Mouse (Mus musculus): ENCODE data around the gene Ppp1ca. TPM values are rescaled to one million over a fixed set of nuclear protein-coding genes. Genes with fewer than 3 reads are reported as not detected.

Gene Ppp1ca
- total RNA-seq, 2 experiments from 2014 or later, result 331 to 336 TPM

DNA sequence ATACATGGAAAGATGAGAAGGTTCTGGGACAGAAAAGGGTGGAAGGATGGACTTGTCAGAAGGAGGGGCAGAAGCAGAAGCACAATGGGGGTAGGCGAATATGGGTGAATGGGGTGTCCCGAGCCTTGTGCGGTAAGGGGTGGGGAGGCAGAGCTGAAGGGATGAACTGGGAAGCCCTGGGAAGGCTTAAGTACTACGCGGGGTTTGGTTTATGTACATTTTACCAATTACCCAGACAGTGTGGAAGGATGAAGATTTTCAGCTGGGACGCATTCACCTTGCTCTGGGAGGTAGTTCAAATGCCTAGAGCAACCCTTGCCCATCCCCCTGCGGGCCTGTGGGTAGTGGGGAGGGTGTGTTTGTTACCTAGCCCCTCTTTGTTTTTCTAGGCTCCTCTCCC is 10.3 kb downstream of the Ppp1ca start:
- no peak for DNase-seq (ENCODE audit: extremely low spot score in 1 of 2, low spot score in 2 of 2)
- intact Hi-C loops (cut with DNase I), result loop anchor here (5.0 kb wide), 1 partner anchor 75 kb away; the partner anchor contains the start of gene Aip

DNA sequence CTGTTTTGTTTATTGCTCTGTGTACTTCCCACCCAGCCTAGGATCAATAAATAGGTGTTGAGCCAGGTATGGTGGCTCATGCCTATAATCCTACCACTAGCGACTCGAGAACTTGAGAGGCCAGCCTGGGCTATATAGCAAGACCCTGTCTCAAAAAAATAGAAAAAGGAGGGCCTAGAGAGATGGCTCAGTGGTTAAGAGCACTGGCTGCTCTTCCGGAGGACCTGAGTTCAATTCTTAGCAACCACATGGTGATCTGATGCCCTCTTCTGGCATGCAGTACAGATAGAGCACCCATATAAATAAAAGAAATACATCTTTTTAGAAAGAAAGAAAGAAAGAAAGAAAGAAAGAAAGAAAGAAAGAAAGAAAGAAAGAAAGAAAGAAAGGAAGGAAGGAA is 11.3 kb downstream of the Ppp1ca start:
- intact Hi-C loops (cut with DNase I), result loop anchor here (5.0 kb wide), 1 partner anchor 76 kb away; the partner anchor contains the start of gene Aip
- DNase-seq (ENCODE audit: extremely low spot score in 1 of 2, low spot score in 2 of 2), result no peak

DNA sequence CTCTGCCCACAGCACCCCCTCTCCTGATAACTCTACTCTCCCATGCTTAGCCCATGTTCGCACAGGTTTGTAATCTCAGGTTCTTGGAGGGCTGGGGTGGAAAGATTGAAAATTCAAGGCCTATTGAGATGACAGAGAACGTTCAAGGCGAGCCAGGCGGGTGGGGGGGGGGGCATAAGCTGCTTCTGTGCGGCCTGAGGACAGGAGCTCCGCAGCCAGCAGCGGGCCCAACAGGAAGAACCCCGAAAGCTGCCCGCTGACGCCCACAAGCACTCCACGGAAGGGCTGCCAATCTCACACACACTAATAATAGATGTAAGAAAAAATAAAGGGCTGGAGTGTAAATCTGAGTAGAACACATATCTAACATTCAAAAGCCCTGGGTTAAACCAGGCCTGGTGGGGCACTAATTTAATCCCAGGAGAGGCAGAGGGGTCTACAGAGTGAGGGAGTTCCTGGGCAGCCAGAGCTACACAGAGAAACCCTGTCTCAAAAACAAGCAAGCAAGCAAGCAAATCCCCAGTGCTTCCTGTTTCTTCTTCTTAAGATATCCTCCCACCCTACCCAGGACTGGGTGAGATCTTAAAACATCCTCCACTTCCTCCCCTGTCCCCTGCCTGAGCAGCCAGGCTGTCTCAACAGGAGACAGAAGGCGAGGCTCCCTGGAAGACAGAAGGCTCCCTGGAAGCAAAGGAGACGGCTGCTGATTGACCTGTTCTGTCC is 11.9 kb downstream of the Ppp1ca start:
- no peak for DNase-seq (ENCODE audit: extremely low spot score in 1 of 2, low spot score in 2 of 2)
- intact Hi-C loops (cut with DNase I), result loop anchor here (5.0 kb wide), 1 partner anchor 76 kb away; the partner anchor contains the start of gene Aip

DNA sequence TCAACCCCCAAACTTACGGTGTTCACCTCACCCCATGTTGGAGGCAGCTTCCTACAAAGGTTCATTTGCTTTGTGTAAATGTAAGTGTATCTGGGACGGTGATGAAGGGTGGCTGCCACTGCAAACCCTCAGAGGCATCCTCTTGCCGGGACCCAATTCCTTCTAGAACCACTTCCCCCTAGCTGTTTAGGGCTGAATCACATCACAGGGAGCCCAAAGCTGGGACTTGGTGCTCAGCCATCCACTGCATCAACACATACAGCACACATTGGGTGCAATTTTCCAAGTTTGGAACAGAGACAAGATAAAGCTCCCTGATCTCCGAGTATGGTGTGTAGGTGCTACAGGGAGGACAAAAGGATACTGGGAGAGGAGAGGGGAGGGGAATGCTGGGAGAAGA is 13.0 kb downstream of the Ppp1ca start:
- DNase-seq (ENCODE audit: extremely low spot score in 1 of 2, low spot score in 2 of 2), result no peak
- intact Hi-C loops (cut with DNase I), result loop anchor here (5.0 kb wide), 1 partner anchor 78 kb away; the partner anchor contains the start of gene Aip

DNA sequence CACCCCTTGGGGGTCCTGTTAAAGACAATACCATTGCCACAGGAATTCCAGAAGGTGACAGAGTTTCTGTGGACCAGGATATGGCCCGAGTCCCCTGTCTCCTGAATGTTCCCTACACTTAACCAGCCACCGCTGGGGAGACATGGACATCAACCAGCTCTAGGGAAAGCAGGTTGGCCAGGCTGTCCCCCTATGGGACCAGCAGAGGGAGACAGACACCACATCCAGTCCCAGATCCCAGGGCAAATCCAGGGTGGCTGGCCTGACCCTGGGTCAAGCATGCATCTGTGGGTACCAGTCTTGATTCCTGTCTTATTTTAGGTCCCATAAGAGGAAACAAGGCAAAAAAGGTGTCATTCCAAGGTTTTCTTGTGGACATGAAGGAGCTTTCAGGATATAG is 15.1 kb downstream of the Ppp1ca start:
- DNase-seq (ENCODE audit: extremely low spot score in 1 of 2, low spot score in 2 of 2), result peak in 1 of 2 experiments; percentile 75
- intact Hi-C loops (cut with DNase I), result loop anchor here (2.0 kb wide), 1 partner anchor 22 kb away; no protein-coding TSS in a partner anchor

DNA sequence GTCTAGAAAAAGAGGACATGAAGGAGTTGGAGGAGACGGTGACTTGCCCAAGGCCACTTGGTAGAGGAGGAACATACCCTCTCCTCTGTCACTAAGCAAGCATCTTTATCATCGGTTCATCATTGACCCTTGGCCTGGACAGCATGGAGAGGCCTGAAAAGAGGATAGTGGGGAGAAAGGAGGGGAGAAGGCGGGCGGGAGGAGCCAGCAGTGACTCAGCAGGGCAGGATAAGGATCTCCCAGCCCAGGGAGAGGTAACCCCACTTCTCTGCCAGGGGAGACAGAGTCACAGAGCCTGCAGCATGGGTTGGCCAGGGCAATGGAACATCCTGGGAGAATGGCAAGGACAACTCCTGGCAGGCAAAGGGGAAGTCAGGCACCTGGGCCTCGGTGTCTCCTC is 16.7 kb downstream of the Ppp1ca start:
- no peak for DNase-seq (ENCODE audit: extremely low spot score in 1 of 2, low spot score in 2 of 2)
- intact Hi-C loops (cut with DNase I), result no loop called here

DNA sequence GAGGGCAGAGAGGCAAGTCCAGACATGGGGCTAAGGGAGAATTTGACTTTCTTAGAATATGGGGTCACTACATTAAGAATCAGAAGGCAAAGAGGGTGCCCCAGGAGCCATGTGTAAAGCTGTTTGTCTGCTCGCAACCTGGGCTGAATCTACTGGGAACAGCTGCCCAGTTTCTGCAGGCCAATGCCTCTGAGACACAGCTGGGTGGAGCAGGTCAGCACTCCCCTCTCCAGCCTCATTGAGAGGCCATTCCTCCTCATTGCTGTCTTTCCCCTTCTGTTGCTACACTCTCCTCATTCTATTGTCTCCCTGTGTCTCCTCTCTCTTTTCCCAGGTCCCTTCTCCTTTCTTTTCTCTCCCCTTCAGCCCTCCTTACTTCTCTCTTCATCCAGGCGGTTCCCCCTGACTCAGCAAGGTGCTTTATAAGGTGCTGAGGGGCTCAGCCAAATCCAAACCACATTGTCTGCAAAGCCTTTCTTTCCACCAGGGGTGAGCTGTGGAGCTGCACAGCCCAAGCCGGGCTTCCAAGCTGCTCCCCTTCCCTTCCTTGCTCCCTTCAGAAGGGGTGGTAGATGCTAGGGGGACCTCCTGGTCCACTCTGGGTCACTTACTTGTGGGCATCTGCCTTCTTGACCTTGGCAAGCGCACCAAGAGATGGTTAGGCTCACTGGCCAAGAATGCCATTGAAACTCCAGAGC is 20.2 kb downstream of the Ppp1ca start:
- intact Hi-C loops (cut with DNase I), result no loop called here

DNA sequence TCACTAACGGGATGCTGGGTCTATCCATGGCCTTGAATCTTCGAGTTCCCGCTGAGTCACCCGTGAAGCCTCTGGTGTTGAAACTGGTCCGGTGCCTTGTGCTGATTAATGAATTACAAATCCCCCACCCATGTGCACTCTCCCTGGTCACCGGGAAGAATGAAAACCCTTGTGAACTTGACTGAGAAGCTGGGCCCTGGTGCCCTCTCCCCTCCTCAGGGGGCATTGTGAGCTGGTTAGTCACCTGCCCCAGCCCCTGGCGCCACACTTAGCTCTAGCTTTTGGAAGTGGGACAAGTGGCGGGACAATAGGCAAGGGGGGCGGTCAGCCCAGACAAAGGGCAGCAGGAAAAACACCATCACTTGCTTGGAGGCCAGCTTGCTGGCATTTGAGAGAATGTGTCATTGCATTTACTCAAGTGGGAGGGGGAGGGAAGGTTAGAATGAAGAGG is 21.7 kb downstream of the Ppp1ca start:
- no peak for DNase-seq (ENCODE audit: extremely low spot score in 1 of 2, low spot score in 2 of 2)
- intact Hi-C loops (cut with DNase I), result no loop called here

More for the DNA sequence above, 20.2 kb downstream of the Ppp1ca start:
- no peak for DNase-seq (ENCODE audit: extremely low spot score in 1 of 2, low spot score in 2 of 2)

DNA sequence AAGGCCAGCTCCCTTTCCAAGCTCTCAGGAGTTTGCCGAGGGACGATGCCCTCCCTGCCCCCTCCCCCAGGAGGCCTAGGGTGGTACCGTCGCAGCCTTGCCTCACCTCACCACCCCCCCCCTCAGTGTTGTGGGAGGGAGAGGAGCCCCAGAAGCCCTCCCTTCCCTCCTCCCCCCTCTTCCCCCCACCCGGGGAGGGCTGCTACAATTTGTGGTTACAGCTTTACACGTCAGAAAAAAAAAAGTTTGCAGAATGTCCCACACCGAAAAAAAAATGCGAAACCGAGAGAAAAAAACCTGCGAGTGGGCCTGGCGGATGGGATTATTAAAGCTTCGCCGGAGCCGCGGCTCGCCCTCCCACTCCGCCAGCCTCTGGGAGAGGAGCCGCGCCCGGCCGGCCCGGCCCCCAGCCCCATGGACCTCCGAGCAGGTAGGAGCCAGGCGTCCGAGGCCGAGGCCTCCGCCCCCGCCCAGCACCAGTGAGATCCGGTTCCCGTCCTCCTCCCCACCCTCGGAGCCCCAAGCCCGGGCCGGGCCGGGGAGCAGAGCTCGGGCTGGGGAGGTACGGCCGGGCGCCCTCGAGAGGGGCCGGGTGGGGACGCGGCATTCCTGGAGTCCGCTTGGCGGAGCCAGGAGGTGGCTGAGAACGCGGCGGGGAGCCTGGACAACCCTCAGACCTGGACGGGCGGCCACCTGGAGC is 22.4 kb downstream of the Ppp1ca start, which contains the start of the genes Clcf1 and AC109138.7:
Clcf1 (plus strand) TSS at position 168 of the 700 bp plus-strand sequence.
AC109138.7 (plus strand) TSS at position 287 of the 700 bp plus-strand sequence.
- intact Hi-C loops (cut with DNase I), result no loop called here
- DNase-seq (ENCODE audit: extremely low spot score in 1 of 2, low spot score in 2 of 2), result peak in 1 of 2 experiments; percentile 61

DNA sequence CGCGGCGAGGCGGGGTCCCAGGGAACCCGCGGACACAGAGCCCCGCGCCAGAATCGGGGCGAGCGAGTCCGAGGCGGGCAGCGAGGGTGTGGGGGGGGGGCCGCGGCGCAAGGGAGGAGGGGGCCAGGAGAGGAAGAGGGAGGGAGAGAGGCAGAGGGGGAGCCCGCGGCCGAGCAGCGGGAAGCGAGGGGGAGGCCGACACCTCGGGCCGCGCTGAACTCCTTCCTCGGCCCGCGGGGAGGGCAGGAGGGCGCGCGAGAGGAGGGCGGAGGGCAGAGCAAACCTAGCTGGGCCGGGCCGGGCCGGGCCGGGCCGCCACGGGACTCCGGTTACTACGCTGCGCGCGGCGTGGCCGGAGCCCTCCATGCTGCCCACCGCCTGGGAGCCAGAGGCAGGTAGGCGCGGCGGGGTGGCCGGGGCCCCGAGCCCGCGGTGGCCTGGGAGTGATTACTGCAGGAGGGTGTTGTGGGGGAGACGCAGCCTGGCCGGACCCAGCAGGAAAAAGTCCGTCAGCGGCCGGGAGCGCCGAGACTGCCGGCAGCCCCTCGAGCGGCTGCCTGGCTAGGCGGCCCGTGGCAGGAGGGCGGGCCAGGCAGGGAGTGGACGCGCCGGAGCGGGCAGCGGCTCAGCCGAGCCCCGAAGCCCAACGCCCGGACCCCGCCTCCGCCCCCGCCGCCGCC is 23.0 kb downstream of the Ppp1ca start:
- no peak for DNase-seq (ENCODE audit: extremely low spot score in 1 of 2, low spot score in 2 of 2)
- intact Hi-C loops (cut with DNase I), result no loop called here

DNA sequence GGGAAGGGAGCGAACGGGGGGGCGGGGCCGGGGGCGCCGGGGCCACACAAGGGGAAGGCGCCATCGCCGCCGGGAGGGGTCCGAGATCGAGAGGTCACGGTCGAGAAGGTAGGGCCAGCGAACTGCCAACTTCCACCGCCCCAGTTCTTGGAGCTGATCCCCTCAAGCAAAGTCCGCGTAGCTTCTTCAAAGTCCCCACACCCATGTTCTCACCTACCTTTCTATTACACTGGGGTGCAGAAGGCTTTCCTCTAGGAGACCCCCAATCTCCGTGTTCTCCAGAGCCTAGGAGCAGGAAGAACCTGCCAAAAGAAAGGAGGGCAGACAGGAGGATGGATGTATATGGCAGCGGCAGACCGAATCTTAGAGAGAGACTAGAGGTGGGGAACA is 23.6 kb downstream of the Ppp1ca start:
- intact Hi-C loops (cut with DNase I), result no loop called here
- DNase-seq (ENCODE audit: extremely low spot score in 1 of 2, low spot score in 2 of 2), result no peak

DNA sequence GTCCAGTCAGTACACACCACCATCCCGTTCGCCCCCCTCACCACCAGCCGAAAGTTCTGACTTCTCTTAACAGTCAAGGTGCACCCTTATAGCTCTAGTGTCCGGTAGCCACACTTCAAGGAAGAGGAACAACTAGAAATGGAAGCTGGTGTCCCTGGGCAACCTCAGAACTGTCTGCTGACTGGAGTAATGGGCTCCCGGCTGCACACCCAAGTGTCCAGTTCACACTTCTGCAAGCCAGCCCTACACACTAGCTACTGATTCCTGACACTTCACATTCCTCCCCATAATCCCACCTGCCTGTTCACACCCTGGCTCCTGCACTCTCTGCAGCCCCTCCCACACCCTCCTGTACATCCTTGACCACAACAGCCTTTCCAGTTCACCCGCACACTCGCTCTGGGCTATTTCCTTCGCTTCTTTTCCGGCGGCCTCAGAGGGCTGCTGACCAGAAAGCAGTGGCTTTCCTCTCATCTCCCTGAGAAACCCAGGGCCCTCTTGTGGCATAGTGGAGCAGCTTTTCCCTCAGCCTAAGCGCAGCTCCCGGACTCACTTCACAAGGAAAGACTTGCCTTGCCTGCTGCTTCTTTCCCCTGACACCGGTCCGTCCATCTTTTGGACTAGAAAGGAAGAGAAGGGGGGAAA is 24.3 kb downstream of the Ppp1ca start:
- intact Hi-C loops (cut with DNase I), result no loop called here
- DNase-seq (ENCODE audit: extremely low spot score in 1 of 2, low spot score in 2 of 2), result peak in 1 of 2 experiments; percentile 59

DNA sequence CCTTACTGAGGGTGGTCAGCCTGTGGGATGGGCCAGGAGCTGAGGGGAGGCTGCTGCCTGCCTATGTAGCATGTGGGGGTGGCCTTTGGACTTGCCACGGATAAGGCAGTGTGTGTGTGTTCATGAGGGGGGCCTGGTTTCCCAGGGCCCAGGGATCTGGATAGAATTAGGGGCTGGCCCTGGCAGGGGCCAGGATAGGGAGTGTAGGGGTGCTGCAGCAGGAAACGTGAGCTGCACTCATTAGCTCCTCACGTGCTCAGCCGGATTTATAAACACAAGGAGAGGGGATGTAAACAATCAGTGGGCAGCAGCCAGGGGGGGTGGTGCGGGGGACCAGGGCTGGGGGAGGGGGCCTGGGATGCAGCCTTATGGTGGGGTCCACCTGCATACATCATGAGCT is 25.3 kb downstream of the Ppp1ca start:
- no peak for DNase-seq (ENCODE audit: extremely low spot score in 1 of 2, low spot score in 2 of 2)
- intact Hi-C loops (cut with DNase I), result no loop called here

DNA sequence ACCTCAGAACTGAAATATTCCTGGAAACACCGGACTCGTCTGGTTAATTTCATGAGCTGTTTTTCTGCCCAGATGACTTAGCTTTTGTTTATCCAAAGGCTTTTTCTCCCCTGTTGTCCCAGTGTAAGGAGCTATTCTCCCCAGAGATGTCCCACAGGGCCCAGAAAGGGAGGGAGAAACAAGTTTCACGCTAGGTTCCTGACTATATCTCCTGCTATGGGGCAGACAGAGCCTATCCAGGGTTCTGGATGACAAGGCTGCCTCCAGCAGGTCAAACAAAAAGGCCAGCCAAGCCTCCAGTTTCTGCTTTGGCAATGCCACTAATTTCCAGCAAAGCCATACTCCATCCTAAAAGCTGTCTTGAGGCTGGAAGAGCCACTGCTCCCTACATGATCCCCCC is 26.0 kb downstream of the Ppp1ca start:
- DNase-seq (ENCODE audit: extremely low spot score in 1 of 2, low spot score in 2 of 2), result no peak
- intact Hi-C loops (cut with DNase I), result no loop called here

DNA sequence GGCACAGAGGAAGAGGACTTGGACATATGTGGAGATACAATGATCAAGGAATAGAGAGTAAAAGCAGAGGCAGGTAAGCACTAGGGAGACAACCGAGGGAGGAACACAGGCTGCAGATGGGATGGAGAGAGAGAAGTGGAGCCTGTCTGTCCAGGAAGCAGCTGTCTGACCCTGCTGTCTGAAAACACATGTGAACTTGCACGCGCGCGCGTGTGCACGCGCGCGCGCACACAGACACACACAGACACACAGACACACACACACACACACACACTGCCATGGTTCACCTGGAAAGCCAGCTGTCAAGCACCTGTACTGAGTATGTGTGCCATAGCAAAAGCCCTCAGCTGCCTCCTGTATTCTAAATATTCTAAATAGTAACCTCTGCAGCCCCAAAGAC is 26.4 kb downstream of the Ppp1ca start:
- no peak for DNase-seq (ENCODE audit: extremely low spot score in 1 of 2, low spot score in 2 of 2)
- intact Hi-C loops (cut with DNase I), result no loop called here

DNA sequence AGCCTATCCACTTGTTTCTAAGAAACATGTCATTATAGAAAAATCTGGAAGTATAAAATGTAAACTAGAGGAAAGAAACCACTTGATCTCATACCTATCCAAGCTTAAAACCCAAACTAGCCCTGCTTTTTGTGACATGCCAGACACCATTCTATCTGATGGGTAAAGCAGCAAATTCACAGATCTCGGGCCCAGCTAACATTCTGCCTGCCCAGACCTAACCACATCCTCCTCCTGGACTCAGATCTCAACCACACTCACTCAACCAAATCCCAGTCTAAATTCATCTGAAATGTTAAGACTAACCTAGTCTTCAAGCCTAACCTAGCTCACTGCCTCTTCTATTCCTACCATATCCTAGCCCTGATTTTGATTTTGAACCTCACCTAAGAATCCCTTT is 26.9 kb downstream of the Ppp1ca start:
- DNase-seq (ENCODE audit: extremely low spot score in 1 of 2, low spot score in 2 of 2), result no peak
- intact Hi-C loops (cut with DNase I), result no loop called here

DNA sequence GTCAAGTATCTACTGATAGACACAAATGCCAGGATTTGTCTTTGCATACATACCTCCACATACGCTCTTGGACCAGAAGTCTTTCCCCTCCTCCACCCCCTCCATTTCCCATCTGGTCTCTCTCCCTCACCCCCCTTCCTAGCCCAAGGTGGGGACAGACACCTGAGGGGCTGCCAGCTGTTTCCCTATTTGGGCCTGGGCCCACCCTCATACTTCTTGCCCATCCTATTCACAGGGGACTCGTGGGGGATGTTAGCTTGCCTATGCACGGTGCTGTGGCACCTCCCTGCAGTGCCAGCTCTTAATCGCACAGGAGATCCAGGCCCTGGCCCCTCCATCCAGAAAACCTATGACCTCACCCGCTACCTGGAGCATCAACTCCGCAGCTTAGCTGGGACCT is 28.1 kb downstream of the Ppp1ca start:
- no peak for DNase-seq (ENCODE audit: extremely low spot score in 1 of 2, low spot score in 2 of 2)
- intact Hi-C loops (cut with DNase I), result loop anchor here (10.0 kb wide), 3 partner anchors 115 to 275 kb away; partner anchors contain the start of gene Ndufv1

DNA sequence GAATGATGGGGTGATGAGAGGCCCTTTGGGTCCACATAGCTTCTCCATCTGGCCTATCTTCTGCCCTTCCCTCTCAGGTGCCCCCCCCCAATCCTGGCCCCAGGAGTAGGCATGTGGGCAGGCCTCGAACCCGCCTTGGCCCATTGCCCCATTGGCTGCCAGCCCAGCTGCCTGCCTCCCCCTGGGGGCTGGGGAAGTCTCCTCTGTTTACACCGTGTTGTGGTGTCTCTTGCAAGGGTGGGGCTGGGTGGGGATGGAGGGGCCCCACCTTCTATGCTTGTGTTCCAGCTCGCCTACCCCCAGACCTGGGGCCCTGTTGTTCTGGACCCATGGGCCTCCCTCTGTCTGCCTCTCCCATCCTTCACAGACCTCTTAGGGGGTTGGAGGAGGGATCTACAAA is 28.6 kb downstream of the Ppp1ca start:
- intact Hi-C loops (cut with DNase I), result loop anchor here (10.0 kb wide), 3 partner anchors 116 to 276 kb away; partner anchors contain the start of gene Ndufv1

More for the DNA sequence above, 28.6 kb downstream of the Ppp1ca start:
- DNase-seq (ENCODE audit: extremely low spot score in 1 of 2, low spot score in 2 of 2), result no peak
